ENCODE assay signal across 30 mouse cellular contexts in the genomic region with DNA sequence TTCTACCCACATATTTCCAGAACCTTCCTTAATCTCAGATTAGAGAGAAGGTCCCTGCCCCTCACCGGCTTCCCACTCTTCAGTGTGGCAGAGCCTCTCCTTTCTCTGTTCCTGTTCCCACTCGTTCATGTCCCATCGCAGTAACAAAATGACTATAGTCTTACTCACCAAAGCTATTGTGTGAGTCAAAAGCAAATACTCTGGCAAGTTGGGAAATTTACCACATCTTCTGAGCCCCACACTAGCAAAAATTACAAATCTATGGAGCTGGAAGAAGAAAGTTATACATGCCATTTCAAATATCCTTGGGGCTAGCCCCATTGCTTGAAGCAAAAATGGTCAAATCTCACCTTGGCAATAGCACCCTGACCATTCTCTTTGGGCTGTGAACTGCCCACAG.
DNase-seq lines count a peak whose midpoint lies in the region; ATAC-seq and TF ChIP-seq lines count a peak whose summit lies in the region.
"Had no signal": no experiment of that assay in that cellular context is flagged by ENCODE, and none has a peak within 500 bp of the region (broad histone marks: within the 10 kb centered on the region; RNA-seq: fewer than 3 reads in every experiment).

No protein-coding gene starts in this region.

- TF ChIP-seq POLR2A in CH12.LX (IDR thresholded peaks at IDR 0.05; ENCODE audit: low read depth, low read length): no peak

- WGBS in forebrain, embryonic 14.5 days: 99% methylated on average over 3 of the region's 3 CpGs

- DNase-seq in 3134 (ENCODE audit: extremely low read depth, insufficient read length, low spot score) (peak; percentile 15), 3T3-L1 (ENCODE audit: low read depth, low spot score) (peak; percentile 70), CH12.LX (ENCODE audit: extremely low read depth) (no peak)
- peak; percentile 22 for DNase-seq in brain, adult 2 months (ENCODE audit: low read depth, low spot score)
- DNase-seq in kidney, adult 18-20 months: no peak
- DNase-seq in forebrain, embryonic 14.5 days (ENCODE audit: low spot score): no peak
- no peak for DNase-seq in layer of hippocampus, adult 11-12 months (ENCODE audit: low spot score)
- no peak for DNase-seq in ovary, postnatal 36 days (ENCODE audit: low spot score)
- DNase-seq: adrenal gland, postnatal 10 days; adrenal gland, postnatal 36 days; cerebellum, adult 11 months; cerebellum, adult 2 months; cerebellum, adult 9-11 months; cerebellum, postnatal 25 days; gastrocnemius, postnatal 10 days; gastrocnemius, postnatal 36 days; heart, adult 2 months; heart, postnatal 14 days; heart, postnatal 4 days had no signal

- no peaks in the 10 kb centered on the region for H3K9me3 ChIP-seq in CH12.LX (replicated peaks; ENCODE audit: low read length)
- no peaks in the 10 kb centered on the region for H3K9me3 ChIP-seq in forebrain, embryonic 14.5 days (replicated peaks; ENCODE audit: control insufficient read depth, low read length)
- H3K9me3 ChIP-seq: embryonic facial prominence, embryonic 12.5 days; embryonic facial prominence, embryonic 15.5 days; forebrain, embryonic 12.5 days; G1E; heart, embryonic 10.5 days; heart, embryonic 13.5 days had no signal

- H3K4me3 ChIP-seq in CH12.LX (replicated peaks in 1 of 3; ENCODE audit: low read depth in 2 of 3, low read length in 2 of 3, poor library complexity in 1 of 3): no peak overlapping the region
- no peak overlapping the region for H3K4me3 ChIP-seq in forebrain, embryonic 14.5 days (ENCODE audit: low read depth, low read length)
- H3K4me3 ChIP-seq: embryonic facial prominence, embryonic 12.5 days; embryonic facial prominence, embryonic 15.5 days; erythroblast, embryonic 14.5 days; forebrain, embryonic 12.5 days; heart, adult 2 months; heart, embryonic 10.5 days; heart, embryonic 13.5 days had no signal

- no peaks in the 10 kb centered on the region for H3K36me3 ChIP-seq in CH12.LX (replicated peaks in 1 of 2; ENCODE audit: control insufficient read depth in 1 of 2, insufficient read depth in 1 of 2, low read length in 1 of 2)
- H3K36me3 ChIP-seq in forebrain, embryonic 14.5 days (ENCODE audit: control insufficient read depth, insufficient read depth, low read length): no peaks in the 10 kb centered on the region
- H3K36me3 ChIP-seq: embryonic facial prominence, embryonic 12.5 days; embryonic facial prominence, embryonic 15.5 days; forebrain, embryonic 12.5 days; G1E; heart, embryonic 10.5 days; heart, embryonic 13.5 days had no signal

- dilution Hi-C loops in CH12.LX (cut with MboI; ENCODE audit: extremely low pct_ligation_motif_present, extremely low pct_unique_long_range_greater_than_20kb, low sequenced_read_pairs): no loop called here

- peak; percentile 95 for TF ChIP-seq EP300 in CH12.LX (IDR thresholded peaks at IDR 0.05; ENCODE audit: low read length)

- no peaks in the 10 kb centered on the region for H3K27me3 ChIP-seq in CH12.LX (replicated peaks)
- H3K27me3 ChIP-seq in forebrain, embryonic 14.5 days (replicated peaks; ENCODE audit: control insufficient read depth, insufficient read depth, low read length): no peaks in the 10 kb centered on the region
- H3K27me3 ChIP-seq: embryonic facial prominence, embryonic 12.5 days; embryonic facial prominence, embryonic 15.5 days; forebrain, embryonic 12.5 days; heart, embryonic 13.5 days had no signal

- H3K4me1 ChIP-seq in CH12.LX (ENCODE audit: control insufficient read depth in 1 of 2, insufficient read depth in 2 of 2): peaks cover 30 to 43% of the 10 kb centered on the region in 2 experiments
- no peaks in the 10 kb centered on the region for H3K4me1 ChIP-seq in forebrain, embryonic 14.5 days (ENCODE audit: control insufficient read depth, insufficient read depth, low read length)
- H3K4me1 ChIP-seq: embryonic facial prominence, embryonic 12.5 days; embryonic facial prominence, embryonic 15.5 days; forebrain, embryonic 12.5 days had no signal

- H3K79me2 ChIP-seq in CH12.LX (replicated peaks; ENCODE audit: control insufficient read depth, extremely low read depth, insufficient read depth, poor library complexity, severe bottlenecking): no peaks in the 10 kb centered on the region

- TF ChIP-seq CTCF in CH12.LX (conservative IDR thresholded peaks at IDR 0.05 in 1 of 2, IDR thresholded peaks at IDR 0.05 in 1 of 2; ENCODE audit: low read depth in 2 of 2, low read length in 2 of 2): no peak

- TF ChIP-seq RAD21 in CH12.LX (IDR thresholded peaks at IDR 0.05; ENCODE audit: low read depth, low read length): no peak

- ATAC-seq in forebrain, embryonic 14.5 days: no peak
- ATAC-seq: forebrain, embryonic 16.5 days; hindbrain, postnatal 0 days; inflammation-experienced regulatory T-cells, adult 6 months had no signal

- H3K27ac ChIP-seq in CH12.LX (ENCODE audit: insufficient read depth, low read depth): 0 out of 2 replicates have a peak overlapping the region, but pooled peaks have one; percentile 8
- H3K27ac ChIP-seq in forebrain, embryonic 14.5 days (ENCODE audit: low read depth, low read length): no peak overlapping the region
- H3K27ac ChIP-seq: embryonic facial prominence, embryonic 12.5 days; embryonic facial prominence, embryonic 15.5 days; forebrain, embryonic 12.5 days; heart, adult 2 months; heart, embryonic 10.5 days; heart, embryonic 13.5 days; hindbrain, embryonic 14.5 days; hindbrain, postnatal 0 days had no signal

- H3K4me2 ChIP-seq in CH12.LX (ENCODE audit: insufficient read depth, low read depth, poor library complexity, severe bottlenecking): no peak overlapping the region; the same call in 1 of the 2 replicates
- H3K4me2 ChIP-seq in forebrain, embryonic 14.5 days (ENCODE audit: low read length): no peak overlapping the region
- H3K4me2 ChIP-seq: embryonic facial prominence, embryonic 12.5 days; embryonic facial prominence, embryonic 15.5 days; forebrain, embryonic 12.5 days; heart, embryonic 13.5 days; hindbrain, embryonic 14.5 days had no signal

- no peak overlapping the region for H3K9ac ChIP-seq in CH12.LX (ENCODE audit: insufficient read depth, low read depth)
- H3K9ac ChIP-seq in forebrain, embryonic 14.5 days (ENCODE audit: low read length): no peak overlapping the region
- H3K9ac ChIP-seq: embryonic facial prominence, embryonic 12.5 days; embryonic facial prominence, embryonic 15.5 days; forebrain, embryonic 12.5 days; heart, embryonic 13.5 days; hindbrain, embryonic 14.5 days had no signal

- in situ Hi-C loops in CH12.LX (cut with MboI; ENCODE audit: low pct_ligation_motif_present, low pct_unique_long_range_greater_than_20kb, low sequenced_read_pairs): no loop called here

TF ChIP-seq in CH12.LX, 34 proteins besides CTCF, POLR2A, EP300 and RAD21:
- TF ChIP-seq JUND (conservative IDR thresholded peaks at IDR 0.05; ENCODE audit: low read depth, low read length) (peak; percentile 74; the same call in 1 of the 2 replicates), ETS1 (conservative IDR thresholded peaks at IDR 0.05; ENCODE audit: low read depth, low read length) (peak; percentile 64), PAX5 (IDR thresholded peaks at IDR 0.05; ENCODE audit: low read length) (no peak), CHD2 (IDR thresholded peaks at IDR 0.05; ENCODE audit: low read length) (peak; percentile 40; the same call in 1 of the 2 replicates), NELFE (IDR thresholded peaks at IDR 0.05; ENCODE audit: low read depth, low read length) (no peak), TCF12 (IDR thresholded peaks at IDR 0.05; ENCODE audit: low read depth, low read length) (no peak; the same call in 1 of the 2 replicates), USF2 (conservative IDR thresholded peaks at IDR 0.05; ENCODE audit: low read depth, low read length) (no peak), JUN (IDR thresholded peaks at IDR 0.05; ENCODE audit: insufficient read depth, low read depth, low read length) (peak; percentile 89), ZC3H11A (IDR thresholded peaks at IDR 0.05; ENCODE audit: low read depth, low read length) (no peak), ZMIZ1 (IDR thresholded peaks at IDR 0.05; ENCODE audit: low read depth, low read length) (no peak), POLR2AphosphoS2 (IDR thresholded peaks at IDR 0.05; ENCODE audit: low read depth, low read length) (no peak), CHD1 (IDR thresholded peaks at IDR 0.05; ENCODE audit: low read depth, low read length) (no peak), ZKSCAN1 (IDR thresholded peaks at IDR 0.05; ENCODE audit: borderline replicate concordance, low read depth, low read length) (no peak), MAX (IDR thresholded peaks at IDR 0.05; ENCODE audit: low read length) (no peak), ZNF384 (IDR thresholded peaks at IDR 0.05; ENCODE audit: low read depth, low read length) (peak; percentile 59), IRF4 (IDR thresholded peaks at IDR 0.05; ENCODE audit: low read depth, low read length) (peak; percentile 94), E2F4 (IDR thresholded peaks at IDR 0.05; ENCODE audit: insufficient replicate concordance, low read depth, low read length) (no peak), MEF2A (IDR thresholded peaks at IDR 0.05; ENCODE audit: borderline replicate concordance, low read depth, low read length) (peak; percentile 63; the same call in 1 of the 2 replicates), BHLHE40 (IDR thresholded peaks at IDR 0.05; ENCODE audit: low read depth, low read length) (peak; percentile 71; the same call in 1 of the 2 replicates), USF1 (IDR thresholded peaks at IDR 0.05; ENCODE audit: low read depth, low read length) (no peak), RCOR1 (conservative IDR thresholded peaks at IDR 0.05; ENCODE audit: low read depth, low read length) (peak; percentile 80), MAFK (IDR thresholded peaks at IDR 0.05; ENCODE audit: insufficient replicate concordance, low read length) (no peak), HCFC1 (IDR thresholded peaks at IDR 0.05; ENCODE audit: low read depth, low read length) (no peak), SMC3 (IDR thresholded peaks at IDR 0.05; ENCODE audit: low read depth, low read length) (no peak), TBP (conservative IDR thresholded peaks at IDR 0.05; ENCODE audit: low read depth, low read length) (no peak), NRF1 (IDR thresholded peaks at IDR 0.05; ENCODE audit: low read depth, low read length) (no peak), MAZ (IDR thresholded peaks at IDR 0.05; ENCODE audit: low read depth, low read length) (no peak)

Comparison
In these comparisons a context has a peak if more than half of its experiments do, and no peak if none do; other contexts are left out.
1. DNase-seq: peak in 3134 (single experiment), 3T3-L1 (single experiment) and brain, adult 2 months (single experiment); none in CH12.LX (single experiment), kidney, adult 18-20 months (single experiment), forebrain, embryonic 14.5 days (single experiment), layer of hippocampus, adult 11-12 months (single experiment) and ovary, postnatal 36 days (single experiment).